In genomic region chr2:139579280-139579679, GRCm38 (mm10) we compare ENCODE assay signal across 17 mouse cellular contexts.
A peak's percentile ranks its signal among the peaks of the same experiment; 100 is the strongest.
DNase-seq lines count a peak whose midpoint lies in the region; ATAC-seq and TF ChIP-seq lines count a peak whose summit lies in the region.
"Had no signal": no experiment of that assay in that cellular context is flagged by ENCODE, and none has a peak within 500 bp of the region (broad histone marks: within the 10 kb centered on the region; RNA-seq: fewer than 3 reads in every experiment).

No protein-coding gene starts in this region.

- no peak overlapping the region for H3K4me2 ChIP-seq in forebrain, embryonic 14.5 days (ENCODE audit: low read length)
- H3K4me2 ChIP-seq in forebrain, embryonic 12.5 days = no peak overlapping the region
- H3K4me2 ChIP-seq: heart, embryonic 15.5 days; limb, embryonic 12.5 days; lung, embryonic 15.5 days had no signal

- DNase-seq in forebrain, embryonic 14.5 days (ENCODE audit: low spot score) = peak; percentile 33
- DNase-seq in layer of hippocampus, adult 2 months (ENCODE audit: low spot score in 2 of 2) = no peak
- no peak for DNase-seq in layer of hippocampus, postnatal 10 days (ENCODE audit: low spot score in 2 of 2)
- peak; percentile 29 for DNase-seq in A20 (ENCODE audit: low read depth, low spot score)
- peak; percentile 40 for DNase-seq in adipocyte (ENCODE audit: low spot score)
- DNase-seq in T-cell, adult 2 months (ENCODE audit: low spot score) = no peak
- DNase-seq in urinary bladder, adult 18-20 months (ENCODE audit: low spot score in 2 of 2) = no peak
- DNase-seq: adrenal gland, adult 8-10 months; cerebellum, postnatal 25 days; kidney, postnatal 14 days; right cerebral cortex, postnatal 25 days had no signal

- no peaks in the 10 kb centered on the region for H3K4me1 ChIP-seq in forebrain, embryonic 14.5 days (ENCODE audit: control insufficient read depth, insufficient read depth, low read length)
- H3K4me1 ChIP-seq in forebrain, embryonic 12.5 days = no peaks in the 10 kb centered on the region
- H3K4me1 ChIP-seq: heart, embryonic 15.5 days; lung, embryonic 15.5 days had no signal

- TF ChIP-seq CTCF in layer of hippocampus, adult 2 months (conservative IDR thresholded peaks at IDR 0.05) = peak; percentile 78

- WGBS in forebrain, embryonic 14.5 days = 12% methylated on average over 3 of the region's 3 CpGs
- WGBS in forebrain, embryonic 12.5 days = 15% methylated on average over 3 of the region's 3 CpGs

- H3K27ac ChIP-seq in forebrain, embryonic 14.5 days (ENCODE audit: low read depth, low read length) = no peak overlapping the region
- H3K27ac ChIP-seq in forebrain, embryonic 12.5 days = no peak overlapping the region
- H3K27ac ChIP-seq in layer of hippocampus, adult 2 months = no peak overlapping the region
- H3K27ac ChIP-seq: heart, embryonic 15.5 days; limb, embryonic 12.5 days; lung, embryonic 15.5 days had no signal

- ATAC-seq in forebrain, embryonic 14.5 days = no peak
- ATAC-seq in forebrain, embryonic 12.5 days (ENCODE audit: low FRiP score) = no peak
- ATAC-seq: CD4-positive, CD25-positive, alpha-beta regulatory T cell, adult 4 months; forebrain, embryonic 16.5 days had no signal

- no peak overlapping the region for H3K4me3 ChIP-seq in forebrain, embryonic 14.5 days (ENCODE audit: low read depth, low read length)
- H3K4me3 ChIP-seq in forebrain, embryonic 12.5 days (replicated peaks) = no peak overlapping the region
- no peak overlapping the region for H3K4me3 ChIP-seq in layer of hippocampus, adult 2 months
- H3K4me3 ChIP-seq: heart, embryonic 15.5 days; limb, embryonic 12.5 days; lung, embryonic 15.5 days had no signal

- no peaks in the 10 kb centered on the region for H3K27me3 ChIP-seq in forebrain, embryonic 14.5 days (replicated peaks; ENCODE audit: control insufficient read depth, insufficient read depth, low read length)
- no peaks in the 10 kb centered on the region for H3K27me3 ChIP-seq in forebrain, embryonic 12.5 days
- H3K27me3 ChIP-seq: heart, embryonic 15.5 days; limb, embryonic 12.5 days; lung, embryonic 15.5 days had no signal

- no peak overlapping the region for H3K9ac ChIP-seq in forebrain, embryonic 14.5 days (ENCODE audit: low read length)
- no peak overlapping the region for H3K9ac ChIP-seq in forebrain, embryonic 12.5 days
- H3K9ac ChIP-seq: heart, embryonic 15.5 days; limb, embryonic 12.5 days; lung, embryonic 15.5 days had no signal

- no peaks in the 10 kb centered on the region for H3K36me3 ChIP-seq in forebrain, embryonic 14.5 days (ENCODE audit: control insufficient read depth, insufficient read depth, low read length)
- H3K36me3 ChIP-seq in forebrain, embryonic 12.5 days (replicated peaks) = no peaks in the 10 kb centered on the region
- H3K36me3 ChIP-seq: heart, embryonic 15.5 days; limb, embryonic 12.5 days; lung, embryonic 15.5 days had no signal

- H3K9me3 ChIP-seq in forebrain, embryonic 14.5 days (replicated peaks; ENCODE audit: control insufficient read depth, low read length) = no peaks in the 10 kb centered on the region
- H3K9me3 ChIP-seq in forebrain, embryonic 12.5 days = no peaks in the 10 kb centered on the region
- H3K9me3 ChIP-seq: heart, embryonic 15.5 days; limb, embryonic 12.5 days; lung, embryonic 15.5 days had no signal

Comparison
In these comparisons a context has a peak if more than half of its experiments do, and no peak if none do; other contexts are left out.
1. DNase-seq: peak in forebrain, embryonic 14.5 days (single experiment), A20 (single experiment) and adipocyte (single experiment); none in layer of hippocampus, adult 2 months (0 of 2), layer of hippocampus, postnatal 10 days (0 of 2), T-cell, adult 2 months (single experiment) and urinary bladder, adult 18-20 months (0 of 2).